Mouse (Mus musculus) liver, embryonic 14.5 days (tissue): ENCODE data around the gene Ctsl.

ENCODE experiments used
- CTCF ChIP-seq: IDR thresholded peaks from 2 replicates; pipeline ENCODE4 v1.5.1; 2016; ENCODE audit warnings: antibody characterized with exemption, low read depth, control low read depth
- EP300 ChIP-seq: IDR thresholded peaks from 2 replicates; pipeline ENCODE4 v1.6.1; 2016; ENCODE audit warnings: antibody characterized with exemption, low read depth

- TF ChIP-seq CTCF (no peak), EP300 (no peak)
Measured at GRCm38 (mm10) chr13:64388415-64388814, 17.7 kb upstream of the Ctsl start.
